8 mouse cellular contexts compared by ENCODE assay signal in genomic region chr19:5636571-5637041, GRCm38 (mm10). TPM values are rescaled to one million over a fixed set of nuclear protein-coding genes. Genes with fewer than 3 reads are reported as not detected.
DNase-seq lines count a peak whose midpoint lies in the region; ATAC-seq and TF ChIP-seq lines count a peak whose summit lies in the region.

No protein-coding gene starts in this region.

- peak overlapping the region; percentile 81 for H3K4me2 ChIP-seq in kidney, postnatal 0 days (ENCODE audit: low read length)

- H3K27ac ChIP-seq in kidney, postnatal 0 days = peak overlapping the region; percentile 87

- WGBS in kidney, postnatal 0 days = 32% methylated on average over 12 of the region's 12 CpGs

- peaks cover 46% of the 10 kb centered on the region for H3K4me1 ChIP-seq in erythroblast, embryonic 14.5 days (ENCODE audit: control insufficient read depth)
- peaks cover 4% of the 10 kb centered on the region for H3K4me1 ChIP-seq in kidney, postnatal 0 days (replicated peaks; ENCODE audit: insufficient read depth, low read length)

- peak overlapping the region; percentile 90 for H3K9ac ChIP-seq in kidney, postnatal 0 days (ENCODE audit: low read depth, low read length)

- no peaks in the 10 kb centered on the region for H3K27me3 ChIP-seq in erythroblast, embryonic 14.5 days (ENCODE audit: control insufficient read depth)
- H3K27me3 ChIP-seq in kidney, postnatal 0 days (ENCODE audit: insufficient read depth, low read length) = no peaks in the 10 kb centered on the region

- DNase-seq in MEL-GATA-1-ER (ENCODE audit: extremely low read depth, low read depth) = peak; percentile 26
- DNase-seq in heart, adult 8-10 months (ENCODE audit: low spot score) = peak; percentile 81
- DNase-seq in kidney, postnatal 0 days (ENCODE audit: low spot score) = no peak
- DNase-seq in cerebellum, adult 9-11 months = no peak

- TF ChIP-seq CTCF in kidney, postnatal 0 days (IDR thresholded peaks at IDR 0.05; ENCODE audit: low read depth) = no peak

- H3K9me3 ChIP-seq in erythroblast, embryonic 14.5 days (ENCODE audit: control insufficient read depth, low read length) = no peaks in the 10 kb centered on the region
- H3K9me3 ChIP-seq in kidney, postnatal 0 days (replicated peaks; ENCODE audit: low read length) = no peaks in the 10 kb centered on the region

- H3K36me3 ChIP-seq in erythroblast, embryonic 14.5 days (ENCODE audit: control insufficient read depth) = peaks cover 34% of the 10 kb centered on the region
- peaks cover 15% of the 10 kb centered on the region for H3K36me3 ChIP-seq in kidney, postnatal 0 days (ENCODE audit: insufficient read depth, low read length)

- H3K4me3 ChIP-seq in erythroblast, embryonic 14.5 days (replicated peaks) = peak overlapping the region; percentile 94
- peak overlapping the region; percentile 70 for H3K4me3 ChIP-seq in kidney, postnatal 0 days (replicated peaks; ENCODE audit: low read depth, low read length)

- no peak; the same call in 1 of the 2 replicates for ATAC-seq in erythroblast, adult 5-6 weeks (replicated peaks; ENCODE audit: low FRiP score, poor library complexity, severe bottlenecking)
- no peak for ATAC-seq in kidney, postnatal 0 days (replicated peaks; ENCODE audit: low FRiP score, low read depth)
- peak; percentile 17; the same call in 1 of the 2 replicates for ATAC-seq in megakaryocyte, adult 5-6 weeks (ENCODE audit: poor library complexity, severe bottlenecking)
- ATAC-seq in megakaryocyte progenitor cell, adult 5-6 weeks (replicated peaks; ENCODE audit: poor library complexity) = no peak

RNA-seq across cellular contexts. Expression of gene Rela, which starts 0.7 kb away (rescaled TPM):
- 4.1 and 6.0 TPM in 2 replicates for polyA plus RNA-seq in erythroblast, embryonic 14.5 days (2012)
- 13.1 and 25.1 TPM in 2 replicates for total RNA-seq in erythroblast, adult 5-6 weeks (2015; ENCODE audit: low replicate concordance)
- total RNA-seq in erythroblast, adult 5-6 weeks (2017; ENCODE audit: low replicate concordance) = 15.5 and 22.0 TPM in 2 replicates
- 10 to 100 TPM; 26.7 to 31.2 (median 28.5) TPM for total RNA-seq in heart, adult 8-10 months (2022)
- polyA plus RNA-seq in kidney, postnatal 0 days (2015; fragmentation: Nextera tagmentation; extraction: Ambion mirVana) = 42.6 and 45.5 TPM in 2 replicates
- 51.9 and 56.6 TPM in 2 replicates for total RNA-seq in megakaryocyte, adult 5-6 weeks (2015)
- 46.1 and 47.8 TPM in 2 replicates for total RNA-seq in megakaryocyte, adult 5-6 weeks (2017)
- total RNA-seq in megakaryocyte progenitor cell, adult 5-6 weeks (2015) = 37.2 and 40.0 TPM in 2 replicates
- 36.4 and 43.2 TPM in 2 replicates for total RNA-seq in megakaryocyte progenitor cell, adult 5-6 weeks (2017)

RNA-seq across cellular contexts. Expression of gene Kat5, which starts 26.6 kb away (rescaled TPM):
- 6.0 and 7.0 TPM in 2 replicates for polyA plus RNA-seq in erythroblast, embryonic 14.5 days (2012)
- 8.2 and 11.3 TPM in 2 replicates for total RNA-seq in erythroblast, adult 5-6 weeks (2015; ENCODE audit: low replicate concordance)
- total RNA-seq in erythroblast, adult 5-6 weeks (2017; ENCODE audit: low replicate concordance) = 22.0 and 28.9 TPM in 2 replicates
- 10 to 100 TPM; 23.1 to 38.7 (median 29.3) TPM for total RNA-seq in heart, adult 8-10 months (2022)
- polyA plus RNA-seq in kidney, postnatal 0 days (2015; fragmentation: Nextera tagmentation; extraction: Ambion mirVana) = 54.0 and 56.5 TPM in 2 replicates
- 34.2 and 47.8 TPM in 2 replicates for total RNA-seq in megakaryocyte, adult 5-6 weeks (2015)
- 69.4 and 73.9 TPM in 2 replicates for total RNA-seq in megakaryocyte, adult 5-6 weeks (2017)
- 35.1 and 40.2 TPM in 2 replicates for total RNA-seq in megakaryocyte progenitor cell, adult 5-6 weeks (2015)
- total RNA-seq in megakaryocyte progenitor cell, adult 5-6 weeks (2017) = 51.8 and 60.1 TPM in 2 replicates

RNA-seq across cellular contexts. Expression of gene Sipa1, which starts 26.9 kb away (rescaled TPM):
- 63.2 and 69.8 TPM in 2 replicates for polyA plus RNA-seq in erythroblast, embryonic 14.5 days (2012)
- total RNA-seq in erythroblast, adult 5-6 weeks (2015; ENCODE audit: low replicate concordance) = 20.5 and 36.9 TPM in 2 replicates
- 27.4 and 90.3 TPM in 2 replicates for total RNA-seq in erythroblast, adult 5-6 weeks (2017; ENCODE audit: low replicate concordance)
- 10 to 100 TPM; 14.9 to 23.5 (median 17.8) TPM for total RNA-seq in heart, adult 8-10 months (2022)
- 22.5 and 26.2 TPM in 2 replicates for polyA plus RNA-seq in kidney, postnatal 0 days (2015; fragmentation: Nextera tagmentation; extraction: Ambion mirVana)
- 50.8 and 65.8 TPM in 2 replicates for total RNA-seq in megakaryocyte, adult 5-6 weeks (2015)
- total RNA-seq in megakaryocyte, adult 5-6 weeks (2017) = 50.1 and 78.7 TPM in 2 replicates
- total RNA-seq in megakaryocyte progenitor cell, adult 5-6 weeks (2015) = 16.4 and 24.2 TPM in 2 replicates
- total RNA-seq in megakaryocyte progenitor cell, adult 5-6 weeks (2017) = 19.2 and 24.0 TPM in 2 replicates

RNA-seq across cellular contexts. Expression of gene Rnaseh2c, which starts 34.9 kb away (rescaled TPM):
- 82.8 and 90.8 TPM in 2 replicates for polyA plus RNA-seq in erythroblast, embryonic 14.5 days (2012)
- total RNA-seq in erythroblast, adult 5-6 weeks (2015; ENCODE audit: low replicate concordance) = 14.4 and 52.2 TPM in 2 replicates
- total RNA-seq in erythroblast, adult 5-6 weeks (2017; ENCODE audit: low replicate concordance) = 19.3 and 79.3 TPM in 2 replicates
- total RNA-seq in heart, adult 8-10 months (2022) = 10 to 100 TPM; 49.9 to 66.3 (median 64.9) TPM
- polyA plus RNA-seq in kidney, postnatal 0 days (2015; fragmentation: Nextera tagmentation; extraction: Ambion mirVana) = 107 and 128 TPM in 2 replicates
- total RNA-seq in megakaryocyte, adult 5-6 weeks (2015) = 116 and 125 TPM in 2 replicates
- 94.6 and 136 TPM in 2 replicates for total RNA-seq in megakaryocyte, adult 5-6 weeks (2017)
- 80.3 and 150 TPM in 2 replicates for total RNA-seq in megakaryocyte progenitor cell, adult 5-6 weeks (2015)
- 83.2 and 112 TPM in 2 replicates for total RNA-seq in megakaryocyte progenitor cell, adult 5-6 weeks (2017)

RNA-seq across cellular contexts. Expression of gene Map3k11, which starts 51.9 kb away (rescaled TPM):
- polyA plus RNA-seq in erythroblast, embryonic 14.5 days (2012) = 18.5 and 20.2 TPM in 2 replicates
- 5.0 and 7.3 TPM in 2 replicates for total RNA-seq in erythroblast, adult 5-6 weeks (2015; ENCODE audit: low replicate concordance)
- total RNA-seq in erythroblast, adult 5-6 weeks (2017; ENCODE audit: low replicate concordance) = 8.4 and 11.2 TPM in 2 replicates
- total RNA-seq in heart, adult 8-10 months (2022) = 10 to 100 TPM; 22.1 to 24.1 (median 23.2) TPM
- 35.4 and 39.8 TPM in 2 replicates for polyA plus RNA-seq in kidney, postnatal 0 days (2015; fragmentation: Nextera tagmentation; extraction: Ambion mirVana)
- total RNA-seq in megakaryocyte, adult 5-6 weeks (2015) = 30.3 and 35.3 TPM in 2 replicates
- 39.8 and 50.8 TPM in 2 replicates for total RNA-seq in megakaryocyte, adult 5-6 weeks (2017)
- total RNA-seq in megakaryocyte progenitor cell, adult 5-6 weeks (2015) = 13.0 and 16.1 TPM in 2 replicates
- total RNA-seq in megakaryocyte progenitor cell, adult 5-6 weeks (2017) = 19.2 and 22.9 TPM in 2 replicates

Comparison
In these comparisons a context has a peak if more than half of its experiments do, and no peak if none do; other contexts are left out.
1. DNase-seq: peak in MEL-GATA-1-ER (single experiment) and heart, adult 8-10 months (single experiment); none in kidney, postnatal 0 days (single experiment) and cerebellum, adult 9-11 months (single experiment).